8 mouse cellular contexts compared by ENCODE assay signal in the genomic region with DNA sequence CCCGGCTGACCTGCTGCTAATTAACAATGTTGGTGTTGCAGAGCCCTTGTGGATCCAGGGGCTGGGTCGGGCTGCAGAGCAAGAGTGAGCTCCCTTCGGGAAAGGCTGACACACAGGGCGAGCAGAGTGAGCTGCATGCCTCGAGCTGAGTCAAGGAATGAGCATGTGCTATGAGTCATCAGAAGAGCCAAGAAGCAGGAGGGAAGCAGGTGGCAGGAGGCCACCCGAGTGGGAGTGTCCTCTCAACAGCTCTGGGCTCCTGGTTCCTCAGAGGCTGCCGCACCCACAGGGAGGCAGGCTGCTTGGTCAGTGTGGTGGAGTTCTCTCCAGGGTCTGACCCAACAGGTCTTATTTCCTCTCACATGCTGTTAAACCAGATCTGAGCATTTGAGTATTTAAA.
A peak's percentile ranks its signal among the peaks of the same experiment; 100 is the strongest.
DNase-seq lines count a peak whose midpoint lies in the region; ATAC-seq and TF ChIP-seq lines count a peak whose summit lies in the region.

No protein-coding gene starts in this region.

- TF ChIP-seq EP300 in liver, postnatal 0 days (IDR thresholded peaks at IDR 0.05; ENCODE audit: low read depth) = no peak

- peak; percentile 54 to 81 for DNase-seq in urinary bladder, adult 18-20 months (ENCODE audit: low spot score in 2 of 2)
- DNase-seq in urinary bladder, postnatal 10 days (ENCODE audit: low spot score) = no peak
- peak; percentile 46 to 64 for DNase-seq in cerebellum, postnatal 14 days
- peak; percentile 52 to 58 for DNase-seq in layer of hippocampus, postnatal 36 days
- peak; percentile 52 for DNase-seq in skeletal muscle tissue, adult 2 months (ENCODE audit: low read depth, low spot score)
- no peak for DNase-seq in liver, postnatal 0 days
- DNase-seq in forebrain, embryonic 14.5 days (ENCODE audit: low spot score) = no peak

- H3K9me3 ChIP-seq in heart, embryonic 12.5 days (replicated peaks) = 0 out of 2 replicates have a peak, but pooled peaks cover 6% of the 10 kb centered on the region
- H3K9me3 ChIP-seq in liver, postnatal 0 days (ENCODE audit: low read length) = no peaks in the 10 kb centered on the region
- no peaks in the 10 kb centered on the region for H3K9me3 ChIP-seq in forebrain, embryonic 14.5 days (replicated peaks; ENCODE audit: control insufficient read depth, low read length)

- TF ChIP-seq CTCF in liver, postnatal 0 days (IDR thresholded peaks at IDR 0.05; ENCODE audit: low read depth) = no peak

- no peak overlapping the region for H3K27ac ChIP-seq in heart, embryonic 12.5 days (ENCODE audit: poor library complexity, severe bottlenecking)
- no peak overlapping the region for H3K27ac ChIP-seq in liver, postnatal 0 days (ENCODE audit: low read depth)
- no peak overlapping the region for H3K27ac ChIP-seq in forebrain, embryonic 14.5 days (ENCODE audit: low read depth, low read length)

- no peaks in the 10 kb centered on the region for H3K27me3 ChIP-seq in heart, embryonic 12.5 days (replicated peaks)
- no peaks in the 10 kb centered on the region for H3K27me3 ChIP-seq in liver, postnatal 0 days (ENCODE audit: insufficient read depth, low read length)
- H3K27me3 ChIP-seq in forebrain, embryonic 14.5 days (replicated peaks; ENCODE audit: control insufficient read depth, insufficient read depth, low read length) = no peaks in the 10 kb centered on the region

- 17% methylated on average over 7 of the region's 7 CpGs for WGBS in heart, embryonic 12.5 days
- 27% methylated on average over 7 of the region's 7 CpGs for WGBS in liver, postnatal 0 days (ENCODE audit: insufficient replicate concordance)
- WGBS in forebrain, embryonic 14.5 days = 65% methylated on average over 7 of the region's 7 CpGs

- H3K36me3 ChIP-seq in heart, embryonic 12.5 days = no peaks in the 10 kb centered on the region
- no peaks in the 10 kb centered on the region for H3K36me3 ChIP-seq in liver, postnatal 0 days (replicated peaks; ENCODE audit: insufficient read depth, low read length)
- H3K36me3 ChIP-seq in forebrain, embryonic 14.5 days (ENCODE audit: control insufficient read depth, insufficient read depth, low read length) = no peaks in the 10 kb centered on the region

- no peak overlapping the region for H3K4me2 ChIP-seq in heart, embryonic 12.5 days
- no peak overlapping the region for H3K4me2 ChIP-seq in liver, postnatal 0 days (ENCODE audit: low read depth, low read length)
- H3K4me2 ChIP-seq in forebrain, embryonic 14.5 days (ENCODE audit: low read length) = no peak overlapping the region

- ATAC-seq in heart, embryonic 12.5 days (ENCODE audit: insufficient number of reproducible peaks, low FRiP score) = peak; percentile 36; the same call in 1 of the 2 replicates
- ATAC-seq in liver, postnatal 0 days = no peak
- ATAC-seq in forebrain, embryonic 14.5 days = no peak

- H3K4me1 ChIP-seq in heart, embryonic 12.5 days (replicated peaks) = peaks cover 29% of the 10 kb centered on the region
- no peaks in the 10 kb centered on the region for H3K4me1 ChIP-seq in liver, postnatal 0 days (ENCODE audit: insufficient read depth)
- no peaks in the 10 kb centered on the region for H3K4me1 ChIP-seq in forebrain, embryonic 14.5 days (ENCODE audit: control insufficient read depth, insufficient read depth, low read length)

- H3K9ac ChIP-seq in heart, embryonic 12.5 days = no peak overlapping the region
- no peak overlapping the region for H3K9ac ChIP-seq in liver, postnatal 0 days (replicated peaks)
- H3K9ac ChIP-seq in forebrain, embryonic 14.5 days (ENCODE audit: low read length) = no peak overlapping the region

- no peak overlapping the region for H3K4me3 ChIP-seq in heart, embryonic 12.5 days
- no peak overlapping the region for H3K4me3 ChIP-seq in liver, postnatal 0 days (ENCODE audit: low read depth, low read length)
- H3K4me3 ChIP-seq in forebrain, embryonic 14.5 days (ENCODE audit: low read depth, low read length) = no peak overlapping the region

Comparison
In these comparisons a context has a peak if more than half of its experiments do, and no peak if none do; other contexts are left out.
1. DNase-seq: peak in urinary bladder, adult 18-20 months (2 of 2), cerebellum, postnatal 14 days (2 of 2), layer of hippocampus, postnatal 36 days (2 of 2) and skeletal muscle tissue, adult 2 months (single experiment); none in urinary bladder, postnatal 10 days (single experiment), liver, postnatal 0 days (single experiment) and forebrain, embryonic 14.5 days (single experiment).